Comparison of ENCODE assay signal across 35 mouse cellular contexts in the genomic region with DNA sequence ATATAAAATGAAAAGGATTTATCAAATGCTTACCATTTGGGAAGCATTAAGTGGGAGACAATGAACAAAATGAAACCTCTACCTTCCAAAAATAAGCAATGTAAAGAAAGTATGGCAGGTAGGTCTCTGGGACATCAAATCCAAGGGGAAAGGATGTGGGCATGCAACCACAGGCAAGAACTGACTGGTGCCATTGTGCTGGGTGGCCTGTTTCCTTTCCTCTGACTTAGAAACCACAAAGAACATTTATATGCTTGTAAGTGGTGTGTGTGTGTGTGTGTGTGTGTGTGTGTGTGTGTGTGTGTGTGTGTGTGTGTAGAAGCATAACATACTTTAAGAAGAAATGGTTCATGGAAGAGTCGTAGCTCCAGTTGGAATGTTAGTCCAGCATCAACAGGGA.
"Had no signal": no experiment of that assay in that cellular context is flagged by ENCODE, and none has a peak within 500 bp of the region (broad histone marks: within the 10 kb centered on the region; RNA-seq: fewer than 3 reads in every experiment).

No protein-coding gene starts in this region.

- H3K9ac ChIP-seq: heart, embryonic 12.5 days; heart, embryonic 13.5 days; heart, embryonic 15.5 days; hindbrain, embryonic 12.5 days; hindbrain, embryonic 13.5 days; hindbrain, embryonic 14.5 days; hindbrain, embryonic 15.5 days; intestine, embryonic 15.5 days; kidney, embryonic 15.5 days had no signal

- H3K4me3 ChIP-seq: heart, embryonic 10.5 days; heart, embryonic 12.5 days; heart, embryonic 13.5 days; heart, embryonic 15.5 days; hindbrain, embryonic 10.5 days; hindbrain, embryonic 12.5 days; hindbrain, embryonic 13.5 days; hindbrain, embryonic 15.5 days; intestine, embryonic 15.5 days; kidney, embryonic 15.5 days; layer of hippocampus, adult 2 months had no signal

- H3K36me3 ChIP-seq: heart, embryonic 10.5 days; heart, embryonic 12.5 days; heart, embryonic 13.5 days; heart, embryonic 15.5 days; hindbrain, embryonic 10.5 days; hindbrain, embryonic 12.5 days; hindbrain, embryonic 13.5 days; hindbrain, embryonic 15.5 days; intestine, embryonic 15.5 days; kidney, embryonic 15.5 days had no signal

- H3K4me2 ChIP-seq: heart, embryonic 11.5 days; heart, embryonic 12.5 days; heart, embryonic 13.5 days; heart, embryonic 15.5 days; hindbrain, embryonic 12.5 days; hindbrain, embryonic 13.5 days; hindbrain, embryonic 14.5 days; hindbrain, embryonic 15.5 days; intestine, embryonic 15.5 days; kidney, embryonic 15.5 days had no signal

- ATAC-seq: hindbrain, embryonic 16.5 days; hindbrain, postnatal 0 days; inflammation-experienced regulatory T-cells, adult 6 months; intestine, embryonic 15.5 days; intestine, embryonic 16.5 days; intestine, postnatal 0 days had no signal

- H3K4me1 ChIP-seq: heart, embryonic 10.5 days; heart, embryonic 12.5 days; heart, embryonic 13.5 days; heart, embryonic 15.5 days; hindbrain, embryonic 10.5 days; hindbrain, embryonic 12.5 days; hindbrain, embryonic 13.5 days; hindbrain, embryonic 15.5 days; intestine, embryonic 15.5 days; kidney, embryonic 15.5 days had no signal

- H3K9me3 ChIP-seq: heart, embryonic 10.5 days; heart, embryonic 12.5 days; heart, embryonic 13.5 days; heart, embryonic 15.5 days; hindbrain, embryonic 10.5 days; hindbrain, embryonic 12.5 days; hindbrain, embryonic 13.5 days; hindbrain, embryonic 15.5 days; intestine, embryonic 15.5 days; kidney, embryonic 15.5 days had no signal

- DNase-seq: heart, postnatal 10 days; heart, postnatal 14 days; heart, postnatal 36 days; heart, postnatal 4 days; kidney, adult 11 months; kidney, adult 18-20 months; kidney, adult 2 months; kidney, adult 8-10 months; kidney, adult 9 months; kidney, postnatal 10 days; kidney, postnatal 14 days; kidney, postnatal 25 days; kidney, postnatal 36 days; kidney, postnatal 4 days; layer of hippocampus, adult 9-11 months; layer of hippocampus, postnatal 36 days had no signal

- H3K27ac ChIP-seq: heart, embryonic 10.5 days; heart, embryonic 13.5 days; heart, embryonic 15.5 days; hindbrain, embryonic 10.5 days; hindbrain, embryonic 12.5 days; hindbrain, embryonic 13.5 days; hindbrain, embryonic 14.5 days; hindbrain, embryonic 15.5 days; hindbrain, postnatal 0 days; intestine, embryonic 15.5 days; kidney, embryonic 15.5 days; kidney, postnatal 0 days; layer of hippocampus, adult 2 months had no signal

- H3K27me3 ChIP-seq: heart, embryonic 12.5 days; heart, embryonic 13.5 days; heart, embryonic 15.5 days; hindbrain, embryonic 12.5 days; hindbrain, embryonic 13.5 days; hindbrain, embryonic 15.5 days; intestine, embryonic 15.5 days; kidney, embryonic 15.5 days had no signal
